Mouse (Mus musculus) neural tube, embryonic 14.5 days (tissue): ENCODE measurements around the gene Gas7. TPM values are rescaled to one million over a fixed set of nuclear protein-coding genes. Genes with fewer than 3 reads are reported as not detected.

Experiments
- ATAC-seq: fragments of 200-750 bp; cut with Nextera tagmentation; 2 replicates; pipeline ENCODE4 v1.8.0; 2017; ENCODE audit warnings: low read depth, mild to moderate bottlenecking, moderate TSS enrichment, moderate library complexity
- H3K27ac ChIP-seq: fragments of 300-500 bp; sonication (generic); 2 replicates; pipeline ENCODE4 v1.5.1; 2014; ENCODE audit warnings: low read depth, mild to moderate bottlenecking, control low read depth, low read length, moderate library complexity, mixed read lengths
- H3K27me3 ChIP-seq: fragments of 300-500 bp; sonication (generic); 2 replicates; pipeline ENCODE4 v1.6.1; 2014; ENCODE audit warnings: low read length; ENCODE audit not compliant: control insufficient read depth, insufficient read depth
- H3K36me3 ChIP-seq: fragments of 300-500 bp; sonication (generic); 2 replicates; pipeline ENCODE4 v1.6.1; 2014; ENCODE audit warnings: low read length, mixed read lengths; ENCODE audit not compliant: control insufficient read depth, insufficient read depth
- H3K4me1 ChIP-seq: fragments of 300-500 bp; sonication (generic); 2 replicates; pipeline ENCODE4 v1.6.1; 2014; ENCODE audit warnings: low read length; ENCODE audit not compliant: control insufficient read depth, insufficient read depth
- H3K4me2 ChIP-seq: fragments of 300-500 bp; sonication (generic); 2 replicates; pipeline ENCODE4 v1.6.1; 2014; ENCODE audit warnings: mild to moderate bottlenecking, low read depth, low read length, control low read depth
- H3K4me3 ChIP-seq: fragments of 300-500 bp; sonication (generic); 2 replicates; pipeline ENCODE4 v1.5.1; 2014; ENCODE audit warnings: low read depth, low read length, control low read depth, mixed read lengths
- H3K9ac ChIP-seq: fragments of 300-500 bp; sonication (generic); replicated peaks from 2 replicates; pipeline ENCODE4 v1.6.1; 2014; ENCODE audit warnings: low read depth, mild to moderate bottlenecking, control low read depth, low read length, mixed read lengths
- H3K9me3 ChIP-seq: fragments of 300-500 bp; sonication (generic); 2 replicates; pipeline ENCODE4 v1.6.1; 2016; ENCODE audit warnings: low read length; ENCODE audit not compliant: control insufficient read depth
- WGBS: fragments of 180-500 bp; shearing (Covaris S2); extraction: QIAGEN DNeasy Blood & Tissue Kit; methylation state at CpG from one replicate; pipeline ENCODE4 v1.1.7; 2014; 5-methylcytosine and 5-hydroxymethylcytosine counted together
- polyA plus RNA-seq: library from polyadenylated mRNA; unstranded; fragments of >200 nt; fragmentation: Nextera tagmentation; extraction: Ambion mirVana; gene quantifications from 2 replicates; pipeline ENCODE4 v1.2.1, GENCODE M21; 2014

Gas7 gene
- polyA plus RNA-seq, 1 experiment from 2014 or later: 22.1 TPM

DNA sequence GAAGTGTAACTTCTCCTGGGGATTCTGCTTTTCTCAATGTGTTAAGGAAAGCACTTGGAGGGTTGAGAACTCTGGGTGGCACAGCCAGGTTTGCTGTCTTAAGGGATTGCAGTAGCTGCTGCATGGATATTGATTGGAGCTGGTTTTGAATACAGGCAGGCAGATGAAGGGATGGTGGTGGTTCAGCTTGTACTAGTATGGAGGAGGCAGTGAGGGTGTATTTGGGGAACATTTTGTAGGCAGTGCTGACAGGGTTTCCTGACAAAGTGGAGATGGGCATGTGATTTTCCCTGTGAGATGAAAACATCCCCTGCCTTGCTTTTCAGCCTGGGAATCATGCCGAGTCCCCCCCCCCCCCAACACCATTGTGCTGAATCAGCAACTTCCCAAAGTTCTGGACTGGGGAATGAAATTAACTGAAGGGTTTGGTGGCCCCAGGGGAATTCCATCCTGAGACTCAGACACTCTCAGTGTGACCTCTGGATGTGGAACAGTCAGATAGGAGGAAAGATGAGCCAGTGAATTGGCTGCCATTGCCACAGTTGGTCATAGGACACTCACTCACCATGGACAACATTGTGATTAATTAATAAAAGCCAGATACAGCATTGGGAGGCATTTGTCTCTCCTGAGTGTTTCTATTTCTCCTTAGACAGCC lies 54.1 kb downstream of the Gas7 start:
- Histone ChIP-seq H3K9me3 (no peaks in the 10 kb centered on the region), H3K4me2 (no peak overlapping the region), H3K27me3 (no peaks in the 10 kb centered on the region), H3K4me1 (no peaks in the 10 kb centered on the region), H3K27ac (no peak overlapping the region), H3K36me3 (no peaks in the 10 kb centered on the region), H3K9ac (no peak overlapping the region), H3K4me3 (no peak overlapping the region)
- ATAC-seq: no peak
- 77% methylated on average over 1 of the region's 1 CpGs for WGBS

DNA sequence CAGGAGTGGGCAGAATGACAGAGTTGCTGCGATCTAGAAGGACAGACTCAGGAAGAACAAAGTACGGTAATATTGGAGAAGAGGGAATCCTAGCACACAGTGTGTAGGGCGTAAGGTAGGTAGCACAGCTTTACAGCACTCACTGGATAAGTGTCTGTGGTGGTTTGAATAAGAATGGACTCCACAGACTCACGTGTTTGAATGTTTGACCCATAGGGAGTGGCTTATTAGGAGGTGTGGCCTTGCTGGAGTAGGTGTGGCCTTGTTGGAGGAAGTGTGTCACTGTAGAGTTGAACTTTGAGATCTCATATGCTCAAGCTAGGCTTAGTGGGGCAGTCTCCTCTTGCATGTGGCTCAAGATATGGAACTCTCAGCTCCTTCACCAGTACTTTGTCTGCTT lies 55.6 kb downstream of the Gas7 start:
- Histone ChIP-seq H3K4me1 (no peaks in the 10 kb centered on the region), H3K9me3 (no peaks in the 10 kb centered on the region), H3K36me3 (no peaks in the 10 kb centered on the region), H3K27ac (no peak overlapping the region), H3K4me3 (no peak overlapping the region), H3K4me2 (no peak overlapping the region), H3K27me3 (no peaks in the 10 kb centered on the region), H3K9ac (no peak overlapping the region)
- ATAC-seq: no peak
- WGBS: 93% methylated on average over 4 of the region's 4 CpGs

DNA sequence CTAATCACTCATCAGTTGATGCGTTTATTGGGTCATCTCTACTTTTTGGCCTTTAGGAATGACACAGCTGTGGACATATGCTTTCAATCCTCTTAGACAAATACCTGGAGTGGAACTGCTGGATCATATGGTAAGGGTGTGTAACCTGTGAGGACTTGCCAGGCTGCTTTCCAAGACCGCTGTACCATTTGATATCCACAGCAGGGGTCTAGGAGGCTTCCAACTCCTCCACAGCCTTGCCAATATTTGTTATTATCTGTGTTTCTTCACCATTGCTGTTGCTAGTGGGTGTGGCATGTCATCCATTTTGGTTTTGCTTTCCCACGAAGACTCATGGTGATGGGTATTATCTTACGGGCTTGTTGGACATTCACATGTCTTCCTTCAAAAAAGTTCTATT lies 57.8 kb downstream of the Gas7 start:
- Histone ChIP-seq H3K9me3 (no peaks in the 10 kb centered on the region), H3K9ac (no peak overlapping the region), H3K4me3 (no peak overlapping the region), H3K4me2 (no peak overlapping the region), H3K36me3 (no peaks in the 10 kb centered on the region), H3K27me3 (no peaks in the 10 kb centered on the region), H3K4me1 (no peaks in the 10 kb centered on the region), H3K27ac (no peak overlapping the region)
- 92% methylated on average over 4 of the region's 4 CpGs for WGBS
- no peak for ATAC-seq

DNA sequence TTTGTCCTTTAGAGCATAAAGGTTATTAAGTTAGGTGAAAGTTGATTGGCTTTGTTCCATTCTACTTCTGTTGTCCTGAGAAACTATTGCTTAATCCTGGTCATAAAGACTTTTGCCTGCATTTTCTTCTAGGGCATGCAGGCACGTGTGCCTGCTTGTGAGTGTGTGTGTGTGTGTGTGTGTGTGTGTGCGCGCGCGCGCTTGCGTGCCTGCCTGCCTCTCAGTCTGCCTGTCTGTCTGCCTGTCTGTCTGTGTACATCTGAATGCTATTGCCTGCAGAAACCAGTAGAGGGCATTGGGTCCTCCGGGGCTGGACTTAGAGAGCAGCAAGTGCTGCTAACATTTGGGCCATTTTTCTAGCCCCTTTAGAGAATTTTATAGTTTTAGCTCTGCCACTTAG lies 59.2 kb downstream of the Gas7 start:
- H3K4me2 ChIP-seq: no peak overlapping the region
- no peak overlapping the region for H3K27ac ChIP-seq
- H3K4me3 ChIP-seq: no peak overlapping the region
- no peak overlapping the region; the same call in 1 of the 2 replicates for H3K9ac ChIP-seq
- H3K9me3 ChIP-seq: no peaks in the 10 kb centered on the region
- ATAC-seq: no peak
- 85% methylated on average over 8 of the region's 8 CpGs for WGBS
- H3K36me3 ChIP-seq: no peaks in the 10 kb centered on the region
- H3K27me3 ChIP-seq: no peaks in the 10 kb centered on the region
- no peaks in the 10 kb centered on the region for H3K4me1 ChIP-seq

DNA sequence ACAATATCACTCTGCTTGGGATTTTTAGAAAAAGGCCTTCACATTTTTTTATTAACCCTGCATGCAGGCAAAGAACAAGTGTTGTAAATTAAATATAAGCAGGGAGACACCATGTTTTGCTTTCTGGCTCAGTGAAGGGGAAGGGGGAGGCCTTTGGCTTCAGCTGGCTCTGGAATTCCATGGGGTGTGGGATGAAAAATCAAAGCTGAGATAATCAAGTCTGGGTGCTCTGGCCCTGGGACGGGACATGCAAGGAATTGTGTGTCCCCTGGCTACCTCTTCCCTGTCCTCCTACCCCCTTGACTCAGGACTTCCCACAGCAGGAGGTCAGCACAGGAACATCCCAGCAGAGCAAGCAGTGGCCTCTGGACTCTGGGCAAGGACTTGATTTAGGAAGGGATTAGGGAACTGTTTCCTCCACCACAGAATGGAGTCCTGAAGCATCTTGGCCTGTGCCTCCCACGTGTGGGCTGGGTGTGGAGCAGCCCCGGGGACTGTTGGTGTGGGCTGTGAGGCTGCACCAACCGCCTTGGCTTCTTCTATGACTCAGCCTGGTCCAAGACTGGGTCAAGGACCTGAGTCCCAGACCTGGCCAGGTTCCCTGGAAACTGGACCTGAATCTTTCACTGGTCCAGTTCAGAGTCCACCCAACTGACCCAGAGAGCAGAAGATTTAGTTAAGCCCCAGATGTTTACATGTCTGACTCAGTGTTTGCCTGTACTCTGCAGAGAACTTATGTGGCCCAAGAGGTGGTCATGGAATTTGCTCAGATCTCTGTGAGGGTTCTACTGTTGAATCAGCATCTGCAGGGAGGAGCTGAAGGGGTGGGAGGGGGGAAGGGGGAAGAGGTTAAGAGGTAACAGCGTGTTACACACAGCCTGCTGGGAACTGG lies 60.0 kb downstream of the Gas7 start:
- H3K9me3 ChIP-seq: no peaks in the 10 kb centered on the region
- H3K27me3 ChIP-seq: no peaks in the 10 kb centered on the region
- no peak for ATAC-seq
- H3K36me3 ChIP-seq: no peaks in the 10 kb centered on the region
- WGBS: 63% methylated on average over 5 of the region's 5 CpGs
- H3K4me1 ChIP-seq: no peaks in the 10 kb centered on the region
- H3K4me3 ChIP-seq: no peak overlapping the region
- H3K27ac ChIP-seq: no peak overlapping the region
- no peak overlapping the region; the same call in 1 of the 2 replicates for H3K9ac ChIP-seq
- no peak overlapping the region for H3K4me2 ChIP-seq

DNA sequence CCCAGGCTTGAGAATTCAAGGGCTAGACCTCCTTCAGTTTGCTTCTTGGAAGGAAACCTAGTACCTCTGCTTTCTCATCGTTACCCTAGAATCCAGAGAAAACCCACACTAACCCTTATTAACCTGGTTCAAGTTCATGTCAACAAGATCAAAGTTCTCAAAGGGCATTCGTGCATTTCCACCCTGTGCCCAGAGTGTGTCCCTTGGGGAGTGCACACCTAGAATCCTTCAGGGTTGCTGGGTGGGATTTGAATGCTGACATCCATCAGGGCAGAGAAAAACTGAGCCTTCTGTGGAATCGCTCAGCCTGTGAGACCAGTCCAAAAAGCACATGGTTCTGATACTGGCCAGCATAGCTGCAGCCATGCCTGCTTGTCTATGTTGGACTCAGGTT lies 60.7 kb downstream of the Gas7 start:
- no peak for ATAC-seq
- H3K36me3 ChIP-seq: no peaks in the 10 kb centered on the region
- H3K4me2 ChIP-seq: no peak overlapping the region
- no peak overlapping the region for H3K9ac ChIP-seq
- H3K4me3 ChIP-seq: no peak overlapping the region
- H3K27ac ChIP-seq: no peak overlapping the region
- no peaks in the 10 kb centered on the region for H3K4me1 ChIP-seq
- WGBS: 84% methylated on average over 3 of the region's 3 CpGs
- no peaks in the 10 kb centered on the region for H3K27me3 ChIP-seq
- no peaks in the 10 kb centered on the region for H3K9me3 ChIP-seq

DNA sequence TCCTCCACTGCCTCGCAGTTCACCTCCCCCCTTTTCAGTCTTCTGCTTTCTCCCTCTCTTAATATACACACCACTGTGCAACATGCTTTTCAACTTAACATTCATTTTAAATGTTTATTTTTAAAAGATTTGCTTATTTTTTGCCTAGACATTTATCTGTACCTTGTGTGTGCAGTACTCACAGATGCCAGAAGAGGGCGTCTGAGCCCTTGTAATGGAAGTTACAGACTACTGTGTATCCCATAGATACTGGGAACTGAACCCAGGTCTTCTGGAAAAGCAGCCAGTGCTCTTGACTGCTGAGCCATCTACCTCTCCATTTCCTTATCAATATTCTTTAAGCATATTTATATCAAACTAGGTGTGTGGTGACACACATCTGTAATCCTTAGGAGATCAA lies 62.5 kb downstream of the Gas7 start:
- no peak overlapping the region for H3K9ac ChIP-seq
- H3K4me1 ChIP-seq: no peaks in the 10 kb centered on the region
- no peak overlapping the region for H3K27ac ChIP-seq
- H3K4me2 ChIP-seq: no peak overlapping the region
- H3K9me3 ChIP-seq: no peaks in the 10 kb centered on the region
- no peak for ATAC-seq
- no peaks in the 10 kb centered on the region for H3K27me3 ChIP-seq
- H3K36me3 ChIP-seq: no peaks in the 10 kb centered on the region
- no peak overlapping the region for H3K4me3 ChIP-seq
- 70% methylated on average over 2 of the region's 2 CpGs for WGBS

DNA sequence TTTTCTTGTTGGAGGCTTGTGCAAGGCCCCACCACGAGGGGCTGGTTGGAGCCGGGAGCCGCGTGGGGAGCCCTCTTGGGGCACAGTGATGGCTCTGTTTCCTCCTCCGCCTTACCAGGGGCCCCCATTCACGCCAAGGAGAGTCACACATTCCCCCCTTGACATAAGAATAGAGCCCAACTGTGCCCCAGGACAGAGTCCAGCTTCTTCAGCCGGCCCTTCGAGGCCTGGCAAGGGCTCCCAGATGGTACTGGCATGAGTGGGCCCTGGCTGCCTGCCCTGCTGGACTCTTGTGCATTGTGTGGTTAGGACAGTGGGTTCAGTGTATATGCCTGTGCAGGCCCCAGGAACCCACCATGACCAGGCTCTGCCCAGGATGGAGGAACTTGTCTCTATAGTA lies 63.7 kb downstream of the Gas7 start:
- H3K9me3 ChIP-seq: no peaks in the 10 kb centered on the region
- no peak overlapping the region for H3K9ac ChIP-seq
- no peak for ATAC-seq
- 79% methylated on average over 8 of the region's 8 CpGs for WGBS
- no peak overlapping the region for H3K27ac ChIP-seq
- H3K27me3 ChIP-seq: no peaks in the 10 kb centered on the region
- no peak overlapping the region for H3K4me3 ChIP-seq
- no peaks in the 10 kb centered on the region for H3K4me1 ChIP-seq
- no peaks in the 10 kb centered on the region for H3K36me3 ChIP-seq
- H3K4me2 ChIP-seq: no peak overlapping the region

DNA sequence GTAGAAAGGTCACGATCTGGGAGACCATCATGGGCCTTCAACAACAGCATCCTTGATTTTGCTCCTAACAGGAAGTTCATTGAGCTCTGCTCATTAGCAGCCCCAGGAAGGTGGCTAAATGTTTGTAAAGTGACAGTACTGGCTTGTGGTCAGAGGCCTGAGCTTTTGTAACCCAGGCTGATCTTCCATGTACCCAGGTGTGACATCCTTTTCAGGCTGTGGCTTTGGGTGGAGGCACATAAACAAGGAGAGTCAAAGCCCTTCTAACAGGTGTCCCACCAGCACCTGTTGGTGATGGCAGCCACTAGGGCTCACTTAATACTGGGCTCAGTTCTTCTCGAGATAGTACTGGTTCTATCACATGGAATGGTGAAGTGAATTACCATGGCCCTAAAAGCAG lies 67.4 kb downstream of the Gas7 start:
- Histone ChIP-seq H3K9ac (no peak overlapping the region), H3K27ac (no peak overlapping the region), H3K36me3 (no peaks in the 10 kb centered on the region), H3K27me3 (no peaks in the 10 kb centered on the region), H3K9me3 (no peaks in the 10 kb centered on the region), H3K4me2 (no peak overlapping the region), H3K4me3 (no peak overlapping the region), H3K4me1 (no peaks in the 10 kb centered on the region)
- 90% methylated on average over 2 of the region's 2 CpGs for WGBS
- no peak for ATAC-seq
